Mouse (Mus musculus) v-Abl transformed pro-B cells (cell line): ENCODE data around the gene Ikbke.
"Not testable (repeated sequence)": the region's sequence is repeated elsewhere in the genome, so short reads cannot be mapped to it uniquely, and the experiment has no call there.

Experiments used
- in situ Hi-C, 2 experiments: fragments of 400-800 bp; cut with MboI; formaldehyde crosslinking; loops; one replicate each; pipeline ENCODE4 v1.15.1; 2025; ENCODE audit not compliant: unreplicated experiment in 2 of 2

The Ikbke gene

GRCm38 (mm10) chr1:131279456-131279776 lies at the start of gene Ikbke:
TSS of gene Ikbke (minus strand) at chr1:131279606.
- in situ Hi-C loops, result loop anchor here in 1 of 2 experiments (25.0 kb wide), 1 partner anchor 483 kb away; no protein-coding TSS in a partner anchor

- in situ Hi-C loops, result not testable (repeated sequence)
Measured at GRCm38 (mm10) chr1:131329093-131329492, 49.7 kb upstream of the Ikbke start.

DNA sequence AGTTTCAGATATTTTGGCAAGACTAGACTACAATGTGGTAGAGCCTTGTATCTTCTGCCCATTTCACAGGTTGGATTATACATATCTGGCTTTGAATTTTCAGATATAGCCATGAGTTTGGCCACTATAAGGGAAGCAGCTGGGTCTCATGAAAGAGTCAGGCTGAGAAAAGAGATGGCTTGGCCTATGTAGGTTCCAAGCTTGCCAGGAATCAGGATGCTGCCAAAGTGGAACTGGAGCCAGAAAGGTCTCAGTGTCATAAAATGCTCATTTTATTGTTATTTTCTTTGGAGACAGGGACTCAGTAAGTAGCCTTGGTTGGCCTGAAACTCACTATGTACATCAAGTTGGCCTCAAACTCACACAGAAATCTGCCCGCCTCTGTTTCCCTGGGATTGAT lies 47.8 kb upstream of the Ikbke start:
- in situ Hi-C loops, result no loop called here

- in situ Hi-C loops, result no loop called here
Measured at GRCm38 (mm10) chr1:131324816-131325463, 45.5 kb upstream of the Ikbke start.

DNA sequence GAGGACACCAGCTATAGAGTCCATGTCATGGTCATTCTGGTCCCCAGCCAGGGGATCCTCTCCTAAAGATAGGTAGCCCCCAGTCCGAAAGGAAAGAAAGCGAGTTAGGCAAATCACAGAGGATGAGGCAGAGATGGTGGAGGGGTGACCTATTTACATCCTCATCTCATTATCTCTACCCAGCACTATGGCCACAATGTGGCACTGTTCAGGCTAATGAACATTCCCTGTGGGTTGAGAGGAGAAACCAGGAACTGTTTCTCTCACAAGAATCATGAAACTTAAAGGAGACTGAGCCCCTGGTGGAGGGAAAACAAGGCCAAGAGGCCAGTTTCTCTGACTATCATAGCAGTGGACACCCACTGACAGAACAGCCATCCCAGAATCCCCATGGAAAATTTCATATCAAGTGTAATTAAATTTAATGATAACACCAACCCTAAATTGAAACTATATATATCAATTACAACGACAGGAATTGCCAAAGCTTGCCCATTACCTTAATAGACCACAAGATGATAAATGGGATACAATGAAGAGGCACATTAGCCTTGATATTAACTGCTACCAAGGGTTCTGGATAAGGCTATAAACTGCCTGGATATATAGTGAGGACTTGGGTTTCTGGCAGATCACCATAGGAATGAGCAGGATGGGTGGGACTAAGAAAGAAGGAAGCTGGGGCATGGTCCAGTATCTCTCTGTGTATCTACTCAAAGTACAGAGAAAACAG lies 40.4 kb upstream of the Ikbke start:
- in situ Hi-C loops, result no loop called here

- in situ Hi-C loops, result no loop called here
Measured at GRCm38 (mm10) chr1:131318397-131318796, 39.0 kb upstream of the Ikbke start.

GRCm38 (mm10) chr1:131317625-131318024 lies 38.2 kb upstream of the Ikbke start:
- in situ Hi-C loops, result no loop called here

- in situ Hi-C loops, result no loop called here
Measured at GRCm38 (mm10) chr1:131311284-131311683, 31.9 kb upstream of the Ikbke start.

GRCm38 (mm10) chr1:131310237-131310818 lies 30.9 kb upstream of the Ikbke start:
- in situ Hi-C loops, result no loop called here

DNA sequence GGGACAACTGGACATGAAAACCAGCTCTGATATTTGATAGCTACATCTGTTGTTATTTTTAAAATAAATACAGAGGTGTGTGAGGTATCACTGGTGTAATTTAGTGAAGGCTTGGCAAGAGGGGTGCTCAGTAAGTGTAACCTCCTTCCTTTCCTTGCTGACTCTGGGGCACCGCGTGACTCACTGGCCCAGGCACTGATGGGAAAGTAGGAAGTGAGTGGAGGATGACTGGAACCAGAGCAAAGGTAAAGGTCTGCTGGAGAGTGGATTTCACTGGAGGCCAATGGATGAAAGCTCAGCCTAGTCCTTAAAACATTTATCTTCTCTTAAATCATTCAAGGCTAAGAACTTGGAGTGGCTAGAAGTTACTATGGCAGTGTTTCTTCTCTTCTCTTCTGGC lies 21.3 kb upstream of the Ikbke start:
- in situ Hi-C loops, result no loop called here

DNA sequence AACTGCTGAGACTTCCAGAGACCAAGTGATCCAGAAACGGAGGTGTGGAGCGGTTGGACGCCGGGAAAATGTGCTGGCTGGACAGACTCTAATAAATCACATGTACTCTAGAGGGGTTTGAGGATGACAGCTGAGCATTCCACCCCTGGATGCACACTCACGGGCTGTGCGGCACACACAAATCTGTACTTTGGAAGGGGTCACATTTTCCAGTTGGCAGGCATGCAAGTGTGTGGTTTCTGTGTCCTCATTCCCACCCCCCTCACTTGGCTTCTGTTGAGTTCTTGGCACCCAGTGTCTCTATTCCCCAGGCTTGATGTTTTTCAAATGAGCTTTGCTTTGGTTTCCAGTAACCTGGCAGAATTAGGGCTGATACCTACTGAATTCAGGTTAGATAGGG lies 20.4 kb upstream of the Ikbke start:
- in situ Hi-C loops, result loop anchor here in 1 of 2 experiments (25.0 kb wide), 1 partner anchor 463 kb away; no protein-coding TSS in a partner anchor

GRCm38 (mm10) chr1:131299240-131299639 lies 19.8 kb upstream of the Ikbke start:
- in situ Hi-C loops, result loop anchor here in 1 of 2 experiments (25.0 kb wide), 1 partner anchor 463 kb away; no protein-coding TSS in a partner anchor

GRCm38 (mm10) chr1:131298171-131298570 lies 18.8 kb upstream of the Ikbke start:
- in situ Hi-C loops, result loop anchor here in 1 of 2 experiments (25.0 kb wide), 1 partner anchor 464 kb away; no protein-coding TSS in a partner anchor

- in situ Hi-C loops, result loop anchor here in 1 of 2 experiments (25.0 kb wide), 1 partner anchor 466 kb away; no protein-coding TSS in a partner anchor
Measured at GRCm38 (mm10) chr1:131296726-131297125, 17.3 kb upstream of the Ikbke start.

DNA sequence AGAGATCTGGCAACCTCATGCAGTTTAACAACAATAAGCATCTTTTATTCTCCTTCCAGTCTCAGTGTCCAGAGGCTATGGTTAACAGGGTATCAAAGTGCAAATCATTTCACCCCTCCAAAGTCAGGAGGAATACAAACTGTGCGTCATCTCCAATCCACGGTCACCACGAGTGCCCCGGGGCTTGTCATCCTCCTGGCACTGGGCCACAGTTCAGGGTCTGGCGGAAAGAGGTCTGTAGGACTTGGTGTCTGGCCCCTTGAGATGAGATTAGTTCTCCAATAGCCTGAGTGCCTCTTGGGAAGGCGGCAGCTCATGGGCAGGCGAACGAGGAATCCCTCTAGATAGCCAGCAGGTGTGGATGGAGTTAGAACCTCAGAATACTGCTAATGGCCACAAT lies 15.8 kb upstream of the Ikbke start:
- in situ Hi-C loops, result loop anchor here in 1 of 2 experiments (25.0 kb wide), 1 partner anchor 467 kb away; no protein-coding TSS in a partner anchor

DNA sequence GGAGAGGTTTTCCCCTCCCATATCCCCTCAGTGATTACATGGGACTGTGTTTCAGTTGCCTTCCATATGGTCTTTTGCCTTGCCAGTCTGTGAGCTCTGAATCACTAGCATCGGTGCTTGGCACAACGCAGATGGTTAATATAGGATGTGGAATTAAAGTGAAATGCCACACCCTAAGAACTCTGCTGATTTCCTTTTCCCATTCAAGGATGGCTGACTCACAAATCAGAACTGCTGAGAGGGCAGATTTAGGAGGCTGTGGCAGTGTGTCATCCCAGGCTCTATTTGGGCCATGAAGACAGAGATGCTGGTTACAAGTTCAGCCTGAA lies 14.5 kb upstream of the Ikbke start:
- in situ Hi-C loops, result loop anchor here (5.0 to 25.0 kb wide), 2 partner anchors 258 to 468 kb away; no protein-coding TSS in a partner anchor

- in situ Hi-C loops, result loop anchor here (5.0 to 25.0 kb wide), 2 partner anchors 259 to 469 kb away; no protein-coding TSS in a partner anchor
Measured at GRCm38 (mm10) chr1:131293221-131293921, 14.0 kb upstream of the Ikbke start.

- in situ Hi-C loops, result loop anchor here (5.0 to 25.0 kb wide), 2 partner anchors 262 to 472 kb away; no protein-coding TSS in a partner anchor
Measured at GRCm38 (mm10) chr1:131290648-131291047, 11.2 kb upstream of the Ikbke start.

GRCm38 (mm10) chr1:131288938-131289337 lies 9.5 kb upstream of the Ikbke start:
- in situ Hi-C loops, result loop anchor here (10.0 to 25.0 kb wide), 2 partner anchors 456 to 473 kb away; partner anchors contain the start of gene Slc26a9 (in 1 of the 2)

DNA sequence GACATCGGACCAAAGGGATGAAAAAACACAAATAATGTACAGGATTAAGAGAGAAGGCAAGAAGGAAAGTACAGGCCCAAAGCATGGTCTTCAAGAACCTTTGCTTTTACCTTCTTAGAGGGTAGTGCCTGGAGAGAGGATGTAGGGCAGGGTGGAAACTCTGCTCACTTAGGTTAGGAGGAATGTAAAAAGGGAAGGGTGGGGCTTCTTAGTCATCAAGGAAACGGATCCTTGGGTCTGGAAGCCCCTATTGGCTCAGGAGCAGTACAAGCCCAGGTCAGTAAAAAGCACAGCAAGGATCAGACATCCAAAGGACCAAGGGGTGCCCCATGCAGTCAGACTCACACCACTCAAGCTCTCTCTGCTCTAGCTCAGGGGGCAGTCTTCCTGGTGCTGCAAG lies 7.9 kb upstream of the Ikbke start:
- in situ Hi-C loops, result loop anchor here (10.0 to 25.0 kb wide), 2 partner anchors 458 to 475 kb away; partner anchors contain the start of gene Slc26a9 (in 1 of the 2)
